In the genomic region with DNA sequence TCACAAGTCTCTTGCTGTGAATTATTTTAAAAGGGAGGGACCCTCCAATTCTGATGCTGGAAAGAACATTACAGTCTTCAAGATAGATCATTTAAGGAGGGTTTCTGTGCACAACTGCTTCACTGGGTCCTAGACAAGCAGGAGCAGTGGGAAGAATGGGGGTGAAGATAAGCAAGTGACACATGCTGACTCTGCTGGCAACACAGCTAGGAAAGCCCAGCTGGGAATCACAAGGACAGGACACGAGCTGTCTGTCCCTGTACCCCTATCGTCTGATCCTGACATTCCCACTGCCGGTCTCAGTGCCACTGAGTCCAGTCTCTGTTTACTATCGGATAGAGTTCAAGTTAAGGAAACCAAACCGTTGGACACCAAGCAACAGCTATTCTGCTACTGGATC, we compare ENCODE assay signal across 26 mouse cellular contexts.
"Had no signal": no experiment of that assay in that cellular context is flagged by ENCODE, and none has a peak within 500 bp of the region (broad histone marks: within the 10 kb centered on the region; RNA-seq: fewer than 3 reads in every experiment).

No protein-coding gene starts in this region.

- H3K9me3 ChIP-seq: heart, embryonic 10.5 days; intestine, embryonic 15.5 days; limb, embryonic 10.5 days; liver, embryonic 13.5 days; liver, embryonic 15.5 days had no signal

- H3K27me3 ChIP-seq: heart, embryonic 12.5 days; intestine, embryonic 15.5 days; limb, embryonic 12.5 days; liver, embryonic 13.5 days; liver, embryonic 15.5 days had no signal

- H3K4me3 ChIP-seq: gastrocnemius, adult 2 months; heart, embryonic 10.5 days; heart, embryonic 12.5 days; intestine, embryonic 15.5 days; layer of hippocampus, adult 2 months; left cerebral cortex, adult 2 months; limb, embryonic 10.5 days; limb, embryonic 12.5 days; liver, embryonic 13.5 days; liver, embryonic 15.5 days had no signal

- ATAC-seq: hindbrain, embryonic 16.5 days; inflammation-experienced regulatory T-cells, adult 6 months; intestine, embryonic 15.5 days; intestine, postnatal 0 days had no signal

- H3K9ac ChIP-seq: heart, embryonic 12.5 days; hindbrain, embryonic 14.5 days; intestine, embryonic 15.5 days; limb, embryonic 12.5 days; liver, embryonic 13.5 days; liver, embryonic 15.5 days had no signal

- DNase-seq: gastrocnemius, adult 2 months; gastrocnemius, postnatal 10 days; gastrocnemius, postnatal 25 days; heart, adult 18-20 months; heart, postnatal 14 days; heart, postnatal 36 days; kidney, adult 18-20 months; kidney, adult 8-10 months; kidney, postnatal 10 days; kidney, postnatal 25 days; kidney, postnatal 4 days; liver; liver, embryonic 13.5 days had no signal

- H3K36me3 ChIP-seq: heart, embryonic 10.5 days; heart, embryonic 12.5 days; intestine, embryonic 15.5 days; limb, embryonic 10.5 days; limb, embryonic 12.5 days; liver, embryonic 13.5 days; liver, embryonic 15.5 days had no signal

- H3K27ac ChIP-seq: gastrocnemius, adult 2 months; heart, embryonic 10.5 days; hindbrain, embryonic 14.5 days; intestine, embryonic 15.5 days; left cerebral cortex, adult 2 months; limb, embryonic 12.5 days; liver, embryonic 13.5 days; liver, embryonic 15.5 days had no signal

- H3K4me1 ChIP-seq: heart, embryonic 10.5 days; heart, embryonic 12.5 days; intestine, embryonic 15.5 days; liver, embryonic 13.5 days; liver, embryonic 15.5 days had no signal

- H3K4me2 ChIP-seq: heart, embryonic 12.5 days; hindbrain, embryonic 14.5 days; intestine, embryonic 15.5 days; limb, embryonic 12.5 days; liver, embryonic 11.5 days; liver, embryonic 13.5 days; liver, embryonic 15.5 days had no signal
